Mouse (Mus musculus) liver, embryonic 16.5 days (tissue): ENCODE results near the gene Mtus2. TPM values are rescaled to one million over a fixed set of nuclear protein-coding genes. Genes with fewer than 3 reads are reported as not detected.

Experiments
- ATAC-seq: fragments of 200-750 bp; cut with Nextera tagmentation; 2 replicates; pipeline ENCODE4 v1.8.0; 2017; ENCODE audit warnings: low read depth, mild to moderate bottlenecking, moderate number of reproducible peaks, moderate library complexity
- H3K27ac ChIP-seq: fragments of 300-500 bp; sonication (generic); 2 replicates; pipeline ENCODE4 v1.5.1; 2014; ENCODE audit warnings: mild to moderate bottlenecking, low read length
- H3K27me3 ChIP-seq: fragments of 300-500 bp; sonication (generic); 2 replicates; pipeline ENCODE4 v1.6.1; 2014; ENCODE audit warnings: low read depth, low read length, mixed read lengths; ENCODE audit not compliant: control insufficient read depth, insufficient read depth
- H3K36me3 ChIP-seq: fragments of 300-500 bp; sonication (generic); 2 replicates; pipeline ENCODE4 v1.6.1; 2014; ENCODE audit warnings: mild to moderate bottlenecking; ENCODE audit not compliant: control insufficient read depth, insufficient read depth
- H3K4me1 ChIP-seq: fragments of 300-500 bp; sonication (generic); 2 replicates; pipeline ENCODE4 v1.6.1; 2014; ENCODE audit warnings: low read depth, low read length, mixed read lengths; ENCODE audit not compliant: control insufficient read depth
- H3K4me2 ChIP-seq: fragments of 300-500 bp; sonication (generic); 2 replicates; pipeline ENCODE4 v1.6.1; 2014; ENCODE audit warnings: low read depth, low read length, mixed read lengths
- H3K4me3 ChIP-seq: fragments of 300-500 bp; sonication (generic); 2 replicates; pipeline ENCODE4 v1.5.1; 2014; ENCODE audit warnings: low read depth, mild to moderate bottlenecking, low read length
- H3K9ac ChIP-seq: fragments of 300-500 bp; sonication (generic); 2 replicates; pipeline ENCODE4 v1.6.1; 2014; ENCODE audit warnings: low read depth, low read length
- H3K9me3 ChIP-seq: fragments of 300-500 bp; sonication (generic); replicated peaks from 2 replicates; pipeline ENCODE4 v1.6.1; 2016; ENCODE audit warnings: low read length; ENCODE audit not compliant: control insufficient read depth
- WGBS: fragments of 180-500 bp; shearing (Covaris S2); extraction: QIAGEN DNeasy Blood & Tissue Kit; methylation state at CpG from one replicate; pipeline ENCODE4 v1.1.7; 2014; ENCODE audit not compliant: insufficient replicate concordance; 5-methylcytosine and 5-hydroxymethylcytosine counted together
- polyA plus RNA-seq: library from polyadenylated mRNA; unstranded; fragments of >200 nt; fragmentation: Nextera tagmentation; extraction: Ambion mirVana; gene quantifications from 2 replicates; pipeline ENCODE4 v1.2.1, GENCODE M21; 2015

The Mtus2 gene
- polyA plus RNA-seq, 1 experiment from 2014 or later: 0.72 TPM

GRCm38 (mm10) chr5:148053609-148053990 lies 96.5 kb downstream of the Mtus2 start:
- H3K9me3 ChIP-seq: no peaks in the 10 kb centered on the region; the same call in 1 of the 2 replicates
- H3K4me1 ChIP-seq: no peaks in the 10 kb centered on the region
- H3K9ac ChIP-seq: no peak overlapping the region
- 63% methylated on average over 4 of the region's 4 CpGs for WGBS
- no peak overlapping the region for H3K4me2 ChIP-seq
- no peak overlapping the region for H3K4me3 ChIP-seq
- H3K27me3 ChIP-seq: no peaks in the 10 kb centered on the region
- no peak overlapping the region for H3K27ac ChIP-seq
- ATAC-seq: no peak
- H3K36me3 ChIP-seq: no peaks in the 10 kb centered on the region

GRCm38 (mm10) chr5:148056831-148057230 lies 99.7 kb downstream of the Mtus2 start:
- H3K9me3 ChIP-seq: no peaks in the 10 kb centered on the region; the same call in 1 of the 2 replicates
- WGBS: 52% methylated on average over 1 of the region's 1 CpGs
- H3K4me1 ChIP-seq: no peaks in the 10 kb centered on the region
- H3K27me3 ChIP-seq: no peaks in the 10 kb centered on the region
- no peak overlapping the region for H3K4me3 ChIP-seq
- no peak overlapping the region for H3K27ac ChIP-seq
- H3K9ac ChIP-seq: no peak overlapping the region
- no peak for ATAC-seq
- no peaks in the 10 kb centered on the region for H3K36me3 ChIP-seq
- no peak overlapping the region for H3K4me2 ChIP-seq

GRCm38 (mm10) chr5:148057433-148057832 lies 100.3 kb downstream of the Mtus2 start:
- ATAC-seq: no peak
- Histone ChIP-seq H3K9me3 (no peaks in the 10 kb centered on the region; the same call in 1 of the 2 replicates), H3K27me3 (no peaks in the 10 kb centered on the region), H3K36me3 (no peaks in the 10 kb centered on the region), H3K4me3 (no peak overlapping the region), H3K9ac (no peak overlapping the region), H3K4me1 (no peaks in the 10 kb centered on the region), H3K4me2 (no peak overlapping the region), H3K27ac (no peak overlapping the region)
- WGBS: 45% methylated on average over 3 of the region's 3 CpGs

- no peak overlapping the region for H3K9ac ChIP-seq
- H3K36me3 ChIP-seq: no peaks in the 10 kb centered on the region
- H3K27ac ChIP-seq: no peak overlapping the region
- 55% methylated on average over 3 of the region's 3 CpGs for WGBS
- H3K4me3 ChIP-seq: no peak overlapping the region
- H3K4me2 ChIP-seq: no peak overlapping the region
- ATAC-seq: no peak
- H3K4me1 ChIP-seq: no peaks in the 10 kb centered on the region
- H3K27me3 ChIP-seq: no peaks in the 10 kb centered on the region
- no peaks in the 10 kb centered on the region; the same call in 1 of the 2 replicates for H3K9me3 ChIP-seq
Observed at GRCm38 (mm10) chr5:148059339-148059738, 102.2 kb downstream of the Mtus2 start.

GRCm38 (mm10) chr5:148061869-148062268 lies 104.7 kb downstream of the Mtus2 start:
- Histone ChIP-seq H3K27ac (no peak overlapping the region), H3K36me3 (no peaks in the 10 kb centered on the region), H3K9ac (no peak overlapping the region), H3K4me2 (no peak overlapping the region), H3K4me1 (no peaks in the 10 kb centered on the region), H3K9me3 (no peaks in the 10 kb centered on the region), H3K27me3 (no peaks in the 10 kb centered on the region), H3K4me3 (no peak overlapping the region)
- ATAC-seq: no peak
- 72% methylated on average over 4 of the region's 4 CpGs for WGBS

GRCm38 (mm10) chr5:148063745-148064144 lies 106.6 kb downstream of the Mtus2 start:
- Histone ChIP-seq H3K36me3 (no peaks in the 10 kb centered on the region), H3K4me1 (no peaks in the 10 kb centered on the region), H3K27ac (no peak overlapping the region), H3K27me3 (no peaks in the 10 kb centered on the region), H3K9ac (no peak overlapping the region), H3K9me3 (no peaks in the 10 kb centered on the region), H3K4me2 (no peak overlapping the region), H3K4me3 (no peak overlapping the region)
- no peak for ATAC-seq
- WGBS: 57% methylated on average over 3 of the region's 3 CpGs

- 53% methylated on average over 5 of the region's 5 CpGs for WGBS
- Histone ChIP-seq H3K4me3 (no peak overlapping the region), H3K27ac (no peak overlapping the region), H3K9me3 (no peaks in the 10 kb centered on the region), H3K36me3 (no peaks in the 10 kb centered on the region), H3K4me1 (no peaks in the 10 kb centered on the region), H3K9ac (no peak overlapping the region), H3K4me2 (no peak overlapping the region), H3K27me3 (no peaks in the 10 kb centered on the region)
- ATAC-seq: no peak
Observed at GRCm38 (mm10) chr5:148065251-148065650, 108.1 kb downstream of the Mtus2 start.

- no peaks in the 10 kb centered on the region for H3K36me3 ChIP-seq
- H3K4me3 ChIP-seq: no peak overlapping the region
- no peak overlapping the region for H3K27ac ChIP-seq
- H3K4me2 ChIP-seq: no peak overlapping the region
- H3K4me1 ChIP-seq: no peaks in the 10 kb centered on the region
- H3K27me3 ChIP-seq: no peaks in the 10 kb centered on the region
- no peak overlapping the region for H3K9ac ChIP-seq
- ATAC-seq: no peak
- H3K9me3 ChIP-seq: peaks cover 2% of the 10 kb centered on the region; the same call in 1 of the 2 replicates
- 9% methylated on average over 4 of the region's 4 CpGs for WGBS
Observed at GRCm38 (mm10) chr5:148069909-148070308, 112.8 kb downstream of the Mtus2 start.

GRCm38 (mm10) chr5:148071800-148072199 lies 114.7 kb downstream of the Mtus2 start:
- Histone ChIP-seq H3K9ac (no peak overlapping the region), H3K4me3 (no peak overlapping the region), H3K27ac (no peak overlapping the region), H3K9me3 (peaks cover 2% of the 10 kb centered on the region; the same call in 1 of the 2 replicates), H3K27me3 (no peaks in the 10 kb centered on the region), H3K36me3 (no peaks in the 10 kb centered on the region), H3K4me2 (no peak overlapping the region), H3K4me1 (no peaks in the 10 kb centered on the region)
- no peak for ATAC-seq
- 7% methylated on average over 9 of the region's 9 CpGs for WGBS
